Mouse (Mus musculus) hindbrain, embryonic 16.5 days (tissue): ENCODE results near the gene Cdca7. TPM values are rescaled to one million over a fixed set of nuclear protein-coding genes. Genes with fewer than 3 reads are reported as not detected.

ENCODE experiments used
- ATAC-seq: fragments of 200-750 bp; cut with Nextera tagmentation; 2 replicates; pipeline ENCODE4 v1.8.0; 2017; ENCODE audit warnings: moderate TSS enrichment, moderate library complexity
- H3K27ac ChIP-seq: fragments of 300-500 bp; sonication (generic); 2 replicates; pipeline ENCODE4 v1.5.1; 2014; ENCODE audit warnings: low read depth, mild to moderate bottlenecking, control low read depth, low read length, moderate library complexity
- H3K27me3 ChIP-seq: fragments of 300-500 bp; sonication (generic); replicated peaks from 2 replicates; pipeline ENCODE4 v1.6.1; 2014; ENCODE audit warnings: low read length; ENCODE audit not compliant: control insufficient read depth, insufficient read depth
- H3K36me3 ChIP-seq: fragments of 300-500 bp; sonication (generic); 2 replicates; pipeline ENCODE4 v1.6.1; 2014; ENCODE audit warnings: mild to moderate bottlenecking, low read length, moderate library complexity, mixed read lengths; ENCODE audit not compliant: control insufficient read depth, insufficient read depth
- H3K4me1 ChIP-seq: fragments of 300-500 bp; sonication (generic); 2 replicates; pipeline ENCODE4 v1.6.1; 2014; ENCODE audit warnings: low read depth, low read length; ENCODE audit not compliant: control insufficient read depth, insufficient read depth
- H3K4me2 ChIP-seq: fragments of 300-500 bp; sonication (generic); 2 replicates; pipeline ENCODE4 v1.6.1; 2014; ENCODE audit warnings: mild to moderate bottlenecking, low read length, control low read depth, moderate library complexity
- H3K4me3 ChIP-seq: fragments of 300-500 bp; sonication (generic); 2 replicates; pipeline ENCODE4 v1.5.1; 2014; ENCODE audit warnings: mild to moderate bottlenecking, low read length, control low read depth, moderate library complexity
- H3K9ac ChIP-seq: fragments of 300-500 bp; sonication (generic); 2 replicates; pipeline ENCODE4 v1.6.1; 2014; ENCODE audit warnings: low read depth, mild to moderate bottlenecking, control low read depth, low read length, moderate library complexity
- H3K9me3 ChIP-seq: fragments of 300-500 bp; sonication (generic); 2 replicates; pipeline ENCODE4 v1.6.1; 2014; ENCODE audit warnings: mild to moderate bottlenecking, low read length, moderate library complexity; ENCODE audit not compliant: control insufficient read depth
- WGBS: fragments of 180-500 bp; shearing (Covaris S2); extraction: QIAGEN DNeasy Blood & Tissue Kit; methylation state at CpG from one replicate; pipeline ENCODE4 v1.1.7; 2014; 5-methylcytosine and 5-hydroxymethylcytosine counted together
- polyA plus RNA-seq: library from polyadenylated mRNA; unstranded; fragments of >200 nt; fragmentation: Nextera tagmentation; extraction: Ambion mirVana; gene quantifications from 2 replicates; pipeline ENCODE4 v1.2.1, GENCODE M21; 2015

Cdca7 gene
- polyA plus RNA-seq, 1 experiment from 2014 or later = 17.3 TPM

GRCm38 (mm10) chr2:72529358-72530319 is 53.7 kb downstream of the Cdca7 start:
- Histone ChIP-seq H3K4me1 (no peaks in the 10 kb centered on the region), H3K27ac (0 out of 2 replicates have a peak overlapping the region, but pooled peaks have one; percentile 10), H3K9ac (peak overlapping the region; percentile 53), H3K9me3 (no peaks in the 10 kb centered on the region), H3K27me3 (no peaks in the 10 kb centered on the region), H3K36me3 (no peaks in the 10 kb centered on the region), H3K4me2 (peak overlapping the region; percentile 62), H3K4me3 (peak overlapping the region; percentile 29)
- no peak for ATAC-seq
- WGBS = 15% methylated on average over 25 of the region's 25 CpGs

GRCm38 (mm10) chr2:72535889-72536288 is 59.9 kb downstream of the Cdca7 start:
- Histone ChIP-seq H3K4me1 (no peaks in the 10 kb centered on the region), H3K27me3 (no peaks in the 10 kb centered on the region), H3K4me3 (no peak overlapping the region), H3K4me2 (no peak overlapping the region), H3K36me3 (no peaks in the 10 kb centered on the region), H3K27ac (no peak overlapping the region), H3K9me3 (no peaks in the 10 kb centered on the region), H3K9ac (no peak overlapping the region)
- WGBS = 45% methylated on average over 1 of the region's 1 CpGs
- ATAC-seq = no peak

Other genes starting within 250 kb of the Cdca7 start
- gene Map3k20, start 190.5 kb upstream of the Cdca7 start, polyA plus RNA-seq = 3.3 and 4.4 TPM in 2 replicates